10 mouse cellular contexts compared by ENCODE assay signal in genomic region chr8:92673101-92673500, GRCm38 (mm10). TPM values are rescaled to one million over a fixed set of nuclear protein-coding genes. Genes with fewer than 3 reads are reported as not detected.
A peak's percentile ranks its signal among the peaks of the same experiment; 100 is the strongest.
DNase-seq lines count a peak whose midpoint lies in the region; ATAC-seq and TF ChIP-seq lines count a peak whose summit lies in the region.
"Had no signal": no experiment of that assay in that cellular context is flagged by ENCODE, and none has a peak within 500 bp of the region (broad histone marks: within the 10 kb centered on the region; RNA-seq: fewer than 3 reads in every experiment).

No protein-coding gene starts in this region.

- H3K36me3 ChIP-seq in heart, embryonic 10.5 days, result no peaks in the 10 kb centered on the region
- no peaks in the 10 kb centered on the region for H3K36me3 ChIP-seq in E14TG2a.4 (ENCODE audit: insufficient read depth, low read length)
- no peaks in the 10 kb centered on the region for H3K36me3 ChIP-seq in forebrain, embryonic 15.5 days
- no peaks in the 10 kb centered on the region for H3K36me3 ChIP-seq in limb, embryonic 15.5 days
- H3K36me3 ChIP-seq: liver, embryonic 15.5 days had no signal

- H3K4me1 ChIP-seq in heart, embryonic 10.5 days, result peaks cover 28% of the 10 kb centered on the region
- H3K4me1 ChIP-seq in E14TG2a.4 (replicated peaks; ENCODE audit: low read depth, low read length), result peaks cover 26% of the 10 kb centered on the region
- peaks cover 26% of the 10 kb centered on the region for H3K4me1 ChIP-seq in forebrain, embryonic 15.5 days
- peaks cover 25% of the 10 kb centered on the region for H3K4me1 ChIP-seq in limb, embryonic 15.5 days
- H3K4me1 ChIP-seq: liver, embryonic 15.5 days had no signal

- peaks cover 93% of the 10 kb centered on the region for H3K27me3 ChIP-seq in heart, embryonic 10.5 days (ENCODE audit: insufficient read depth, poor library complexity, severe bottlenecking)
- H3K27me3 ChIP-seq in E14TG2a.4 (ENCODE audit: insufficient read depth, low read length), result peaks cover 88% of the 10 kb centered on the region
- peaks cover 78% of the 10 kb centered on the region for H3K27me3 ChIP-seq in forebrain, embryonic 15.5 days
- peaks cover 87% of the 10 kb centered on the region for H3K27me3 ChIP-seq in limb, embryonic 15.5 days

- no peak overlapping the region; the same call in 1 of the 2 replicates for H3K27ac ChIP-seq in heart, embryonic 10.5 days
- H3K27ac ChIP-seq in forebrain, embryonic 15.5 days (replicated peaks), result no peak overlapping the region
- H3K27ac ChIP-seq in limb, embryonic 15.5 days, result no peak overlapping the region
- H3K27ac ChIP-seq: liver, embryonic 15.5 days had no signal

- no peak for ATAC-seq in forebrain, embryonic 15.5 days (replicated peaks)
- no peak for ATAC-seq in limb, embryonic 15.5 days (ENCODE audit: insufficient number of reproducible peaks, low FRiP score, low TSS enrichment, low read depth)

- H3K9ac ChIP-seq in forebrain, embryonic 15.5 days (replicated peaks), result no peak overlapping the region
- no peak overlapping the region for H3K9ac ChIP-seq in limb, embryonic 15.5 days
- H3K9ac ChIP-seq: liver, embryonic 15.5 days had no signal

- no peaks in the 10 kb centered on the region for H3K9me3 ChIP-seq in heart, embryonic 10.5 days
- H3K9me3 ChIP-seq in E14TG2a.4 (ENCODE audit: low read length), result no peaks in the 10 kb centered on the region
- no peaks in the 10 kb centered on the region for H3K9me3 ChIP-seq in forebrain, embryonic 15.5 days
- H3K9me3 ChIP-seq in limb, embryonic 15.5 days, result no peaks in the 10 kb centered on the region
- H3K9me3 ChIP-seq: liver, embryonic 15.5 days had no signal

- peak overlapping the region; percentile 53 for H3K4me2 ChIP-seq in forebrain, embryonic 15.5 days (replicated peaks)
- peak overlapping the region; percentile 86 for H3K4me2 ChIP-seq in limb, embryonic 15.5 days

- no peak for DNase-seq in heart, embryonic 10.5 days (ENCODE audit: low spot score)
- no peak for DNase-seq in heart, postnatal 36 days
- no peak for DNase-seq in urinary bladder, postnatal 36 days (ENCODE audit: low spot score in 2 of 2)
- DNase-seq in adipocyte (ENCODE audit: low spot score), result no peak
- DNase-seq in MN1 (ENCODE audit: low spot score), result no peak
- DNase-seq: thymus, adult 2 months had no signal

- no peak for TF ChIP-seq CTCF in E14TG2a.4 (conservative IDR thresholded peaks at IDR 0.05; ENCODE audit: low read length)

- intact Hi-C loops in heart, postnatal 36 days (cut with DNase I), result no loop called here

- WGBS in heart, embryonic 10.5 days, result 4% methylated on average over 11 of the region's 11 CpGs
- WGBS in forebrain, embryonic 15.5 days, result 6% methylated on average over 11 of the region's 11 CpGs
- 4% methylated on average over 11 of the region's 11 CpGs for WGBS in limb, embryonic 15.5 days

- H3K4me3 ChIP-seq in heart, embryonic 10.5 days, result peak overlapping the region; percentile 64
- peak overlapping the region; percentile 68 for H3K4me3 ChIP-seq in E14TG2a.4 (replicated peaks; ENCODE audit: low read length)
- peak overlapping the region; percentile 32; the same call in 1 of the 2 replicates for H3K4me3 ChIP-seq in forebrain, embryonic 15.5 days
- H3K4me3 ChIP-seq in limb, embryonic 15.5 days, result peak overlapping the region; percentile 46
- H3K4me3 ChIP-seq: liver, embryonic 15.5 days had no signal

RNA-seq across cellular contexts. Expression of gene Irx6, which starts 1.0 kb away (rescaled TPM):
- 2.9 and 4.9 TPM in 2 replicates for polyA plus RNA-seq in heart, embryonic 10.5 days (2016; fragmentation: Nextera tagmentation; extraction: Ambion mirVana)
- not detected for total RNA-seq in heart, postnatal 36 days (2021)
- polyA plus RNA-seq in forebrain, embryonic 15.5 days (2015; fragmentation: Nextera tagmentation; extraction: Ambion mirVana), result 0.26 TPM in 1 of 2 replicates, not detected in the other
- 5.6 and 7.6 TPM in 2 replicates for polyA plus RNA-seq in limb, embryonic 15.5 days (2015; fragmentation: Nextera tagmentation; extraction: Ambion mirVana)
- polyA plus RNA-seq: liver, embryonic 15.5 days had no signal
